Mouse (Mus musculus): ENCODE data around the gene Dnajb8. TPM values are rescaled to one million over a fixed set of nuclear protein-coding genes. Genes with fewer than 3 reads are reported as not detected.

The Dnajb8 gene
- polyA plus RNA-seq (2015; fragmentation: Nextera tagmentation; extraction: Ambion mirVana), result not detected in 2 replicates

DNA sequence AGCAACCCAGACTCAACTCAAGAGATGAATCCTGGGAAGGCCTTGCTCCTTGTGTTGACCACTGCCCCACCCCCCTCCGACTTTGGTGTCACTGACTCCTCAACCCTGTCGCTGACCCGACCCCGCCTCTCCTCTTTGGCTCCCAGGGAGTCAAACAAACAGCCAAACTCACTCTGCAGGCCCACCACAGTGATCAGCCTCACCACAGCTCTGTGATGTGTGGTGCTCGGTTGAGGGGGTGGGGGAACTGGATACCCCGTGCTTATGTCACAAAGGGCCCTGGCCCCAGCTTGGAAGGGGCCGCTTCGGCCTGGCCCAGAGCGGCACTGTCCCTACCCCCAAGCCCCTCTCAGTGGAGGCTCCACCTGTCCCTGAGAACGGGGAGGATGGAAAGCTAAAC lies at the start of gene Dnajb8:
Dnajb8 (plus strand) TSS at position 301 of the 400 bp plus-strand sequence.
- H3K4me1 ChIP-seq (replicated peaks), result peaks cover 7% of the 10 kb centered on the region
- no peak within 1 kb of the TSS for H3K9ac ChIP-seq
- no peak within 1 kb of the TSS for H3K4me3 ChIP-seq
- no peak within 1 kb of the TSS for H3K27ac ChIP-seq (replicated peaks)
- 0 out of 2 replicates have a peak, but pooled peaks cover 2% of the 10 kb centered on the region for H3K27me3 ChIP-seq
- 58% methylated on average over 10 of the region's 10 CpGs for WGBS
- H3K36me3 ChIP-seq, result no peaks in the 10 kb centered on the region
- no peak for ATAC-seq (ENCODE audit: low read depth)
- peaks cover 4% of the 10 kb centered on the region; the same call in 1 of the 2 replicates for H3K9me3 ChIP-seq
- no peak within 1 kb of the TSS for H3K4me2 ChIP-seq

DNA sequence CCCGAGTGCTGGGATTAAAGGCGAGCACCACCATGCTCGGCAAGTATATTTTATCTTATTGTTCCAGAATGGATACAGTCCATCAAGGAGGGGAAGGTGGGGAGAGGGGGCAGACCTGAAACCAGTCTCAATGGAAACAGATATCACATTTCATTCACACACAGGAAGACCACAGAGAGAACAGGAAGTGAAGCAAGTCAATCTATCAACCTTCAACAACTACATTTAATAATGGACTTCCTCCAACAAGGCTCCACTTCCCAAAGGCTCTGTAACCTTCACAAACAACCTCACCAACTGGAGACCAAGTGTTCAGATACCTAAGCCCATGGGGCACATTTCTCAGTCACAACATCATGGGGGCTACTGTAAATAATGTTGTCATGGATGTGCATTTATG lies 47.9 kb upstream of the Dnajb8 start:
- no peak overlapping the region for H3K4me3 ChIP-seq
- no peak overlapping the region for H3K4me2 ChIP-seq
- no peaks in the 10 kb centered on the region for H3K4me1 ChIP-seq (replicated peaks)
- H3K9me3 ChIP-seq, result peaks cover 14% of the 10 kb centered on the region; the same call in 1 of the 2 replicates
- no peaks in the 10 kb centered on the region for H3K27me3 ChIP-seq
- H3K9ac ChIP-seq, result no peak overlapping the region
- H3K36me3 ChIP-seq, result no peaks in the 10 kb centered on the region
- 94% methylated on average over 3 of the region's 3 CpGs for WGBS
- no peak overlapping the region for H3K27ac ChIP-seq (replicated peaks)
- ATAC-seq (ENCODE audit: low read depth), result no peak

DNA sequence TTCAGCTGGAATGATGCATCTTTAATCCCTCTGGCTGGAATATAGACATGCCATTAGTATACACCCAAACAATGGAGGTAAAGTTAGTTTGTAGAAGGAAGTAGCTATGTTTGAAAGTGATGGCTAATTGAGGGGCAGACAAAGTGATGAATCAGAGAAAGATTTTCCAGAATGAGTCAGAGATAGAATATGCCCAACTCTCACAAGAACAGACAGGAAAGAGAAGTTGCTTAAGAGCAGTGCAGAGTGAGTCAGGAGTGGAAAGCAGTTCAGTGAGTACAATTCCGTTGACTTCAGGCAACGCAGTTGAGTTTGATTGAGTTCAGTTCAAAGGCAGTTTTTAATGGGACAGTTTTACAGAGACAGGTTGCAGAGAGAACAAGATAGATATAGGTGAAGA lies 47.4 kb upstream of the Dnajb8 start:
- peaks cover 14% of the 10 kb centered on the region; the same call in 1 of the 2 replicates for H3K9me3 ChIP-seq
- no peak overlapping the region for H3K4me2 ChIP-seq
- H3K27ac ChIP-seq (replicated peaks), result no peak overlapping the region
- H3K27me3 ChIP-seq, result no peaks in the 10 kb centered on the region
- H3K4me1 ChIP-seq (replicated peaks), result no peaks in the 10 kb centered on the region
- no peak overlapping the region for H3K4me3 ChIP-seq
- H3K36me3 ChIP-seq, result no peaks in the 10 kb centered on the region
- ATAC-seq (ENCODE audit: low read depth), result no peak
- H3K9ac ChIP-seq, result no peak overlapping the region
- 91% methylated on average over 2 of the region's 2 CpGs for WGBS

DNA sequence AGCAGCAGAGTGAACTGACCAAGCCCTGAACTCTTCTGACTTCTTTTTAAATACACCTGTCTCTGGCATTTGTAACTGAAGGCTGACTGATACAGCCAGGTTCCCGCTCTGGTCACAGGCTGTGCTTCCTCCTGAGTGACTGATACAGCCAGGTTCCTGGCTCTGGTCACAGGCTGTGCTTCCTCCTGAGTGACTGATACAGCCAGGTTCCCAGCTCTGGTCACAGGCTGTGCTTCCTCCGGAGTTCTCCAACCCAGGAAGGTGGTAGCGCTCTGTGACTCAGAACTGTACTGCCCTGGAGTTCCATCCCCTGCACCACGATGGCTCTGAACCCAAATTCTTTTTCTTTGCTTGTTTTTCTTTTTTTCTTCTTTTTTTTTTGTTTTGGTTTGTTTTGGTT lies 37.4 kb upstream of the Dnajb8 start:
- no peak for ATAC-seq (ENCODE audit: low read depth)
- Histone ChIP-seq H3K27ac (replicated peaks) (no peak overlapping the region), H3K36me3 (no peaks in the 10 kb centered on the region), H3K9ac (no peak overlapping the region), H3K4me1 (replicated peaks) (peaks cover 4% of the 10 kb centered on the region), H3K4me2 (no peak overlapping the region), H3K9me3 (no peaks in the 10 kb centered on the region), H3K4me3 (no peak overlapping the region), H3K27me3 (peaks cover 44% of the 10 kb centered on the region)
- 78% methylated on average over 4 of the region's 4 CpGs for WGBS

DNA sequence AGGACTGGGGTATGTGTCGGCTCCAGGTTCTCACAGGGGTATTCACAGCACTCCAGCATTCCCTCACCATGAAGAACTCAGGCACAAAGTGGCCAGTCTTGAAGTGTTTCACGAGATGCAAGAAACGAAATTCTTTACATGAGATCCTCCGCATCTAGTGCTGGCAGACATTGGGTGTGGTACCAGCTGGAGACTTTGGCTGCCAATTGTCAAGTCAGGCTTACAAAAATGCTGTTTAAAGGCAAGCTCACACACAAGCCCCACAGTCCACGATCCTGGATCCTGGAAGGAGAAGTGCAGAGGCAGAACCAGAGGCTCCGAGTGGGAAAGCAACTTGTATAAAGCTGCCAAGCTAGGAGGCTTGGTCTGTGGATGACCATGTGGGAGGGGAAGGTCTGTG lies 33.9 kb upstream of the Dnajb8 start:
- Histone ChIP-seq H3K4me3 (no peak overlapping the region), H3K9ac (no peak overlapping the region), H3K9me3 (no peaks in the 10 kb centered on the region), H3K4me2 (no peak overlapping the region), H3K4me1 (replicated peaks) (peaks cover 17% of the 10 kb centered on the region), H3K36me3 (no peaks in the 10 kb centered on the region), H3K27me3 (peaks cover 79% of the 10 kb centered on the region), H3K27ac (replicated peaks) (no peak overlapping the region)
- 79% methylated on average over 6 of the region's 6 CpGs for WGBS
- ATAC-seq (ENCODE audit: low read depth), result no peak

DNA sequence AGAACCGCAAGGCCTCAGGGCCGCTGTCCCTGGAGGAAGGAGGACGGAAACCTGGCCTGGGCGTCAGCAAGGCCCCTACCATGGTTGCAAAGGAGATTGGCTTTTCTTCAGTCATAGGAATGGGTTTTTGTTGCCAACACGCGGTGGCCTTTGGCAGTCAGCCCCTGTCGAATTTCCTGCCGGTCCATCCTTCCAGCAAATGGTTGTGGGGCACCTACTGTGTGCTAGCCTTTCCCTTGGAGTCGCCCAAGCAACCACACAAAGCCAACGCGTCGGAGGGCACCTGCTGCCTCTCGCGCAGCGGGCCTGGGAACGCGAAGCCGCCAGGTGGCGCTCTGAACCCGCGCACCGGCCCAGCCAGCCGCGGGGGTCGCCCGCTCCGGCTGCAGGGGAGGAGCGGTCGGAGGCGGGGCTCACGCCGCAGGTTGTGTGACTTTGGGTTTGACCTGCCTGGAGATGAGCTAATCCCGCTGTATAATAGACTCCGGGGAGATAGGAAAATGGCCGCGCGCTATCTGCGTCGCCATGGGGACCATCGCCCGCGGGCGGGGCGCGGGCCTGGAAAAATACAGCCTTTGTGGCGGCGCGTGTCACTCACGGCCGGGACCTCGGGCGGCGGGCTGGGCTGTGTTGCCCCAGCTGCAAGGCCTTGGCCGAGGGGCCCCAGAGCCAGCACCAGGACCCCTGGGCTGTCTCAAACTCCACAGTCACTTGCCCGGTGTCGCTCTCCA lies 32.6 kb upstream of the Dnajb8 start:
- Histone ChIP-seq H3K4me3 (peak overlapping the region; percentile 46), H3K36me3 (no peaks in the 10 kb centered on the region), H3K9ac (peak overlapping the region; percentile 44), H3K4me2 (peak overlapping the region; percentile 62), H3K4me1 (replicated peaks) (peaks cover 28% of the 10 kb centered on the region), H3K9me3 (no peaks in the 10 kb centered on the region), H3K27me3 (peaks cover 92% of the 10 kb centered on the region), H3K27ac (replicated peaks) (no peak overlapping the region)
- WGBS, result under 1% methylated on average over 56 of the region's 56 CpGs
- ATAC-seq (ENCODE audit: low read depth), result peak; percentile 69

DNA sequence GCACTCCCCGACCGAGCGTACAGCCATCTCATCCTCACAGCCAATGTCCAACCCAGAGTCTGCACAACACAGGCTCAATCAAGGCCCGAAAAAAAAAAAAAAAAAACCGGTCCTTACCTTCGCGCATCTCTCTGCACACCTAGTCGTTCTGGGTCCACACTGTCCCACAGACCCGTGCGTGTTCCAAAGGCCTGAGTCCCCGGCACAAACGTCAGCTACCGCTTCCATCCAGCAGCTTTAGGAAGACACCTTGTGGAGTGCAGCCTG lies 32.1 kb upstream of the Dnajb8 start:
- no peaks in the 10 kb centered on the region for H3K36me3 ChIP-seq
- peaks cover 28% of the 10 kb centered on the region for H3K4me1 ChIP-seq (replicated peaks)
- H3K9me3 ChIP-seq, result no peaks in the 10 kb centered on the region
- peak overlapping the region; percentile 44 for H3K9ac ChIP-seq
- ATAC-seq (ENCODE audit: low read depth), result no peak; the same call in 1 of the 2 replicates
- H3K27ac ChIP-seq (replicated peaks), result no peak overlapping the region
- 1% methylated on average over 13 of the region's 13 CpGs for WGBS
- peak overlapping the region; percentile 62 for H3K4me2 ChIP-seq
- peaks cover 94% of the 10 kb centered on the region for H3K27me3 ChIP-seq
- peak overlapping the region; percentile 46 for H3K4me3 ChIP-seq

DNA sequence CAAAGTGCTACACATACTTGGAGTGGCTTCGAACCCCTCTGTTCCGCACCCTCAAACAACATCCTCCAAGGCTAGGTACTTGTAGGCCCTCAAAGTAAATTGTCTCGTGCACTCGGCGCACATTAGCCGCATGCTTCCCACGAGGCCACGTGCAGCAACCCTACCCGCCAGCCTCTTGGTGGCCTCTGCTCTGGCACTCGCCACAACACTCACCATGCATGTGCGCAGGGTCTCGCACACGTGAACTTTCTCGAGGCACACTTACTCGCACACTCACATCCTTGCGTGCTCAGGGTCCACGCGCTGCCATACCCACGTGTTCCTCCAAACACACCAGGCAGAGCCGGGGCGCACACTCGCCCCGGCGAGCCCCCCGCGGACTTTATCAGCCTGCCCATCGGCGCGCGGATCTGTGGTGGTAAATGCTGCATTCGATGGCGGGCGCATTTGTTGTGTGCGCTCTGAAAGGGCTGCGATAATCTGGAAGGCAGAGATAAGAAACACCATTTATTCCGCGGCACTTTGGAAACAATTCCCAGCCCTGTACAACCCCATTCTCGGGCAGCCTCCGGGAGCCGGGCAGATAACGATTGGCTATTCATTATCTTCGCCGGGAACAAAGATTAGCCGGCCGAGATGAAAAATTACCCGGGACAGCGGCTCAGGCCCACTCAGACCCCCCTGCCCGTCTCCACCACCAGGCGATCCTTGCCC lies 31.6 kb upstream of the Dnajb8 start:
- 1% methylated on average over 49 of the region's 49 CpGs for WGBS
- Histone ChIP-seq H3K4me1 (replicated peaks) (peaks cover 28% of the 10 kb centered on the region), H3K4me2 (peak overlapping the region; percentile 62), H3K36me3 (no peaks in the 10 kb centered on the region), H3K9ac (0 out of 2 replicates have a peak overlapping the region, but pooled peaks have one; percentile 44), H3K4me3 (peak overlapping the region; percentile 46), H3K9me3 (no peaks in the 10 kb centered on the region), H3K27ac (replicated peaks) (no peak overlapping the region), H3K27me3 (peaks cover 99% of the 10 kb centered on the region)
- ATAC-seq (ENCODE audit: low read depth), result peak; percentile 17; the same call in 1 of the 2 replicates

DNA sequence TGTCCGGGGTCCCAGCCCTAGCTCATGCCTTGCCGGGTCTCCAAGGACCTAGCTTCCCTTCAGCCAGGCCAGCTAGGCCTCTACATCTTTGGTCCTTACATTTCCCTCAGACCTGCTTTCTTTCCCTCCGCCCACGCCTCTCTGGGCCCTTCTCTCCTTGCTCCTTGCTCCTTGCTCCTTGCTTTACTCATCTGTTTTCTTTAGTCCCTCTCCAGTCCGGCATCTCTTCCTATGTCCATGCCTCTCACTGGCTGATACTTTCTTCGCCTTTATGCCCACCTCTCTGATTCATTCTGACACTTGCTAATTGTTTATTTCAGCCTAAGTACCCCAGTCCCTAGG lies 31.1 kb upstream of the Dnajb8 start:
- Histone ChIP-seq H3K4me3 (no peak overlapping the region), H3K4me2 (peak overlapping the region; percentile 62; the same call in 1 of the 2 replicates), H3K36me3 (no peaks in the 10 kb centered on the region), H3K9me3 (no peaks in the 10 kb centered on the region), H3K27ac (replicated peaks) (no peak overlapping the region), H3K9ac (no peak overlapping the region), H3K27me3 (peaks cover 99% of the 10 kb centered on the region), H3K4me1 (replicated peaks) (peaks cover 28% of the 10 kb centered on the region)
- ATAC-seq (ENCODE audit: low read depth), result no peak
- 7% methylated on average over 6 of the region's 6 CpGs for WGBS

DNA sequence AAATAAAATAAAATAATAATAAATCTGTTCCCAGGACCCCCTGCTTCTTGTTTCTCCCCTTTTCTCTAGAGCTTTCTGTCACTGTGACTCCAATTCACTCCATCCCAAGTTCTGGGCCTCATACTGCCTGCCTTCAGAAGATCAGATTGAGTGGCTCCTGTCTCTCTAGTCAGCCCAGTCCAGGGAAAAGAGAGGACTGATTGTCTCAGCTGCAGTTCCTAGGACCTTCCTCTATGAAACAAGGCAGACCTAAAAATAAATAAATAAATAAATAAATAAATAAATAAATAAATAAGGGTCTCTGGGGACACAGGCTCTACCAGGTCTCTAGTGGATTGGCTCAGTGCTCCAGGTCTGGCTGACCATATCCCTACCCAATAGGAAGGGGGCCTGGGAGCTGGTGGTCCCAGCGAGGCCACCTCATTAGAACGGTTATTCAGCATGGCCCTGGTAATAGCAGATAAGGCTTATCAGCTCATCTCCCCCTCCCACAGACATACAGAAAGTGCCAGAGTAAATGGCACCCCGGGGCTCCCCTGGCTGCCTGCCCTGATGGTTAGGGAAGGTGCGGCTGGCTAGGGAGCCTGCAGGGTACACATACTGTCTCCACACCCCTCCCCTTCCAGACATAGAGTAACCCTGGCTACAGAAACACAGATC lies 30.5 kb upstream of the Dnajb8 start:
- peaks cover 33% of the 10 kb centered on the region for H3K4me1 ChIP-seq (replicated peaks)
- no peaks in the 10 kb centered on the region for H3K36me3 ChIP-seq
- no peak overlapping the region for H3K27ac ChIP-seq (replicated peaks)
- H3K27me3 ChIP-seq, result peaks cover 99% of the 10 kb centered on the region
- no peak overlapping the region for H3K9ac ChIP-seq
- no peak for ATAC-seq (ENCODE audit: low read depth)
- H3K9me3 ChIP-seq, result no peaks in the 10 kb centered on the region
- no peak overlapping the region for H3K4me3 ChIP-seq
- 7% methylated on average over 4 of the region's 4 CpGs for WGBS
- no peak overlapping the region for H3K4me2 ChIP-seq

DNA sequence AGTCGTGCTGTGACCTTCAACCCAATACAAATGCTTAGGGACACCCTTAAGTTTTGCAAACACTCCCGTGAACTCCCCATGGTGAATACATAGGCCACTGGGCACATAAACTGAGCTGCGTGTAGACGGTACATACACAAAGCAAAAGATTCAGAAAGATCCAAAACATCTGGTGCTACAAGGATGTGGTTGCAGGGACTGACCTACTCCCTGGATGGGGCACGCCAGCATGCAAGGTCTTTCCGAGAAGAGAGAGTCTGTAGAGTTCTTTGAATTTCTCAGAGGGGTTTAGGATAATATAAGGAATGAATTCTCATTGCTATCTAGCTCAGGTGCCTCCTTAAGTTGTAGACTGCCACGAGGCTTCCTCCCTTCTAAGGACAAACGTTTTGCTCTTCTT lies 29.3 kb upstream of the Dnajb8 start:
- WGBS, result 8% methylated on average over 8 of the region's 8 CpGs
- ATAC-seq (ENCODE audit: low read depth), result no peak
- no peaks in the 10 kb centered on the region for H3K36me3 ChIP-seq

DNA sequence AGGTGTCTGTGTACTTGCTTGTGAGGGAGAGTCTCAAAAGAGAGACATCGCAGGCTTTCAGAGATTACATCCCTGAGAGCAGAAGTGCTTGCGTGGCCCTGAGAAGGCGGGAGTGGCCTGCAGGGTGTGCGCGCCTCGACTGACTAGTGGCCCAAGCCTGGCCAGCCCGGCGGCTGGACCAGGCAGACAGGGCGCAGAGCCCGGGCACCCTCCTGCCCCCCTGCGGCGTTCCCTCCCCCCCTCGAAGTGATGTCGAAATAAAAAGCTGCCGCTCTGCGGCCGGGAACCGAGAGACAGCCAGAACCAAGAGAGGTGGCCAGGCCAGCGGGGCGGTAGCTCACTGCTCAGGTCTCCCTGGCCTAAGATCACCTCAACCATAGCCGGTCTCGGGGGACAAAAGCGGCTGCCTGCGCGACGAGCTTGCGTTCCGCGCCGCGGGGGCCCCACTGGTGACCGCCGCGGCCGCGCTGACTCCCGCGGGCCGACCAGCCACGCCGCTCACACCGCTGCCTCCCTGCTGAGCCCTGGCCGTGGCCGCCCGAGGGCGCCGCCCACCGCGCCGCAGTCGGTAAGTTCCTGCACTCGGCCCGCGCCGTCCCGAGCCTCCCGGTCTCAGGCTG lies 28.5 kb upstream of the Dnajb8 start, which contains the start of gene Gata2:
Gata2 (plus strand) TSS at position 459 of the 620 bp plus-strand sequence.
- no peak for ATAC-seq (ENCODE audit: low read depth)
- peak within 1 kb of the TSS; percentile 51 for H3K4me2 ChIP-seq
- H3K9ac ChIP-seq, result peak within 1 kb of the TSS; percentile 38; the same call in 1 of the 2 replicates
- H3K4me1 ChIP-seq (replicated peaks), result peaks cover 53% of the 10 kb centered on the region
- no peaks in the 10 kb centered on the region for H3K36me3 ChIP-seq
- no peak within 1 kb of the TSS for H3K27ac ChIP-seq (replicated peaks)
- peak within 1 kb of the TSS; percentile 29 for H3K4me3 ChIP-seq
- peaks cover 100% of the 10 kb centered on the region for H3K27me3 ChIP-seq
- under 1% methylated on average over 57 of the region's 57 CpGs for WGBS
- no peaks in the 10 kb centered on the region for H3K9me3 ChIP-seq

More for the DNA sequence above, 29.3 kb upstream of the Dnajb8 start:
- no peaks in the 10 kb centered on the region for H3K9me3 ChIP-seq
- no peak overlapping the region for H3K27ac ChIP-seq (replicated peaks)
- H3K4me1 ChIP-seq (replicated peaks), result peaks cover 45% of the 10 kb centered on the region
- H3K9ac ChIP-seq, result no peak overlapping the region
- no peak overlapping the region for H3K4me2 ChIP-seq
- H3K4me3 ChIP-seq, result no peak overlapping the region
- H3K27me3 ChIP-seq, result peaks cover 100% of the 10 kb centered on the region
